26 mouse cellular contexts compared by ENCODE assay signal in genomic region chr17:55590838-55591237, GRCm38 (mm10). TPM values are rescaled to one million over a fixed set of nuclear protein-coding genes. Genes with fewer than 3 reads are reported as not detected.
DNase-seq lines count a peak whose midpoint lies in the region; ATAC-seq and TF ChIP-seq lines count a peak whose summit lies in the region.
"Had no signal": no experiment of that assay in that cellular context is flagged by ENCODE, and none has a peak within 500 bp of the region (broad histone marks: within the 10 kb centered on the region; RNA-seq: fewer than 3 reads in every experiment).

No protein-coding gene starts in this region.

- no peaks in the 10 kb centered on the region for H3K9me3 ChIP-seq in intestine, embryonic 14.5 days (ENCODE audit: control insufficient read depth, low read length)
- no peaks in the 10 kb centered on the region for H3K9me3 ChIP-seq in intestine, postnatal 0 days (ENCODE audit: control insufficient read depth)
- no peaks in the 10 kb centered on the region for H3K9me3 ChIP-seq in intestine, embryonic 15.5 days
- no peaks in the 10 kb centered on the region for H3K9me3 ChIP-seq in intestine, embryonic 16.5 days (ENCODE audit: control insufficient read depth, low read length)
- H3K9me3 ChIP-seq: G1E had no signal

- 43% methylated on average over 1 of the region's 1 CpGs for WGBS in intestine, embryonic 14.5 days
- 32% methylated on average over 1 of the region's 1 CpGs for WGBS in intestine, postnatal 0 days
- WGBS in intestine, embryonic 15.5 days: 43% methylated on average over 1 of the region's 1 CpGs
- WGBS in intestine, embryonic 16.5 days: 50% methylated on average over 1 of the region's 1 CpGs

- no peaks in the 10 kb centered on the region for H3K27me3 ChIP-seq in intestine, embryonic 14.5 days (replicated peaks; ENCODE audit: control insufficient read depth, insufficient read depth, low read length)
- no peaks in the 10 kb centered on the region for H3K27me3 ChIP-seq in intestine, postnatal 0 days (replicated peaks; ENCODE audit: control insufficient read depth, insufficient read depth, low read length)
- H3K27me3 ChIP-seq in intestine, embryonic 15.5 days (replicated peaks): no peaks in the 10 kb centered on the region
- H3K27me3 ChIP-seq in intestine, embryonic 16.5 days (replicated peaks; ENCODE audit: control insufficient read depth, insufficient read depth, low read length): 0 out of 2 replicates have a peak, but pooled peaks cover 3% of the 10 kb centered on the region
- H3K27me3 ChIP-seq: Patski had no signal

- TF ChIP-seq CTCF in intestine, postnatal 0 days (IDR thresholded peaks at IDR 0.05; ENCODE audit: low read depth): no peak

- H3K9ac ChIP-seq in intestine, embryonic 14.5 days (ENCODE audit: low read length): no peak overlapping the region
- H3K9ac ChIP-seq in intestine, postnatal 0 days (ENCODE audit: low read depth, low read length): no peak overlapping the region
- H3K9ac ChIP-seq in intestine, embryonic 15.5 days: no peak overlapping the region
- no peak overlapping the region for H3K9ac ChIP-seq in intestine, embryonic 16.5 days (ENCODE audit: low read depth, low read length)

- no peak overlapping the region for H3K4me2 ChIP-seq in intestine, embryonic 14.5 days (ENCODE audit: low read length)
- no peak overlapping the region for H3K4me2 ChIP-seq in intestine, postnatal 0 days (replicated peaks; ENCODE audit: low read depth)
- H3K4me2 ChIP-seq in intestine, embryonic 15.5 days (replicated peaks): no peak overlapping the region
- no peak overlapping the region for H3K4me2 ChIP-seq in intestine, embryonic 16.5 days (ENCODE audit: low read depth, low read length)

- ATAC-seq in intestine, embryonic 14.5 days (replicated peaks; ENCODE audit: low FRiP score, low TSS enrichment, low read depth): peak; percentile 64; the same call in 1 of the 2 replicates
- ATAC-seq in intestine, postnatal 0 days: no peak
- ATAC-seq in intestine, embryonic 15.5 days: peak; percentile 77
- ATAC-seq in intestine, embryonic 16.5 days: peak; percentile 77
- ATAC-seq: activated CD4-positive, CD25-positive, alpha-beta regulatory T cell, adult 4 months; CD4-positive, CD25-positive, alpha-beta regulatory T cell, adult 4 months; Patski had no signal

- H3K4me1 ChIP-seq in intestine, embryonic 14.5 days (replicated peaks; ENCODE audit: control insufficient read depth, insufficient read depth, low read length): no peaks in the 10 kb centered on the region
- H3K4me1 ChIP-seq in intestine, postnatal 0 days (replicated peaks; ENCODE audit: control insufficient read depth, insufficient read depth, low read length): no peaks in the 10 kb centered on the region
- no peaks in the 10 kb centered on the region for H3K4me1 ChIP-seq in intestine, embryonic 15.5 days (replicated peaks)
- no peaks in the 10 kb centered on the region for H3K4me1 ChIP-seq in intestine, embryonic 16.5 days (ENCODE audit: control insufficient read depth, insufficient read depth, low read length)

- intact Hi-C loops in heart, postnatal 25 days (cut with DNase I): no loop called here

- no peak overlapping the region for H3K4me3 ChIP-seq in intestine, embryonic 14.5 days (ENCODE audit: low read depth, low read length)
- H3K4me3 ChIP-seq in intestine, postnatal 0 days (ENCODE audit: low read depth, low read length): no peak overlapping the region
- H3K4me3 ChIP-seq in intestine, embryonic 15.5 days (replicated peaks): no peak overlapping the region
- no peak overlapping the region for H3K4me3 ChIP-seq in intestine, embryonic 16.5 days (ENCODE audit: low read length)

- DNase-seq in intestine, embryonic 14.5 days (ENCODE audit: low spot score): no peak
- DNase-seq in adrenal gland, postnatal 10 days: no peak
- no peak for DNase-seq in heart, postnatal 25 days (ENCODE audit: low spot score)
- DNase-seq: adrenal gland, adult 2 months; adrenal gland, adult 8-10 months; adrenal gland, postnatal 14 days; adrenal gland, postnatal 25 days; adrenal gland, postnatal 36 days; B cell, adult 2 months; cerebellum, adult 11 months; cerebellum, adult 11-12 months; cerebellum, adult 18-20 months; cerebellum, adult 2 months had no signal

- H3K27ac ChIP-seq in intestine, embryonic 14.5 days (ENCODE audit: low read depth): no peak overlapping the region
- no peak overlapping the region for H3K27ac ChIP-seq in intestine, postnatal 0 days (ENCODE audit: low read depth, low read length)
- H3K27ac ChIP-seq in intestine, embryonic 15.5 days: no peak overlapping the region
- no peak overlapping the region for H3K27ac ChIP-seq in intestine, embryonic 16.5 days (ENCODE audit: low read length)

- H3K36me3 ChIP-seq in intestine, embryonic 14.5 days (ENCODE audit: control insufficient read depth, insufficient read depth, low read length): no peaks in the 10 kb centered on the region
- H3K36me3 ChIP-seq in intestine, postnatal 0 days (ENCODE audit: control insufficient read depth, insufficient read depth): no peaks in the 10 kb centered on the region
- no peaks in the 10 kb centered on the region for H3K36me3 ChIP-seq in intestine, embryonic 15.5 days
- no peaks in the 10 kb centered on the region for H3K36me3 ChIP-seq in intestine, embryonic 16.5 days (ENCODE audit: control insufficient read depth, insufficient read depth, low read length)
- H3K36me3 ChIP-seq: G1E had no signal

RNA-seq across cellular contexts. Expression of gene Vmn2r118, which starts 34.2 kb away (rescaled TPM):
- not detected in 2 replicates for polyA plus RNA-seq in intestine, embryonic 14.5 days (2014; fragmentation: Nextera tagmentation; extraction: Ambion mirVana)
- polyA plus RNA-seq in intestine, postnatal 0 days (2015; fragmentation: Nextera tagmentation; extraction: Ambion mirVana): not detected in 2 replicates
- not detected in 2 replicates for polyA plus RNA-seq in intestine, embryonic 15.5 days (2015; fragmentation: Nextera tagmentation; extraction: Ambion mirVana)
- not detected in 2 replicates for polyA plus RNA-seq in intestine, embryonic 16.5 days (2015; fragmentation: Nextera tagmentation; extraction: Ambion mirVana)
- not detected for total RNA-seq in adrenal gland, postnatal 10 days (2021)
- not detected for total RNA-seq in heart, postnatal 25 days (2021)
- total RNA-seq: adrenal gland, adult 18-20 months; adrenal gland, adult 2 months; adrenal gland, postnatal 14 days; adrenal gland, postnatal 25 days; adrenal gland, postnatal 36 days; adrenal gland, postnatal 4 days; CH12.LX; ES-E14; G1E; MEL had no signal
- polyA plus RNA-seq: activated CD4-positive, CD25-positive, alpha-beta regulatory T cell, adult 4 months; adrenal gland, adult 2 months; C2C12; CD4-positive, CD25-positive, alpha-beta regulatory T cell, adult 4 months; cerebellum, adult 2 months; G1E; Patski had no signal
